Mouse (Mus musculus): ENCODE results near the gene Zfp808. TPM values are rescaled to one million over a fixed set of nuclear protein-coding genes. Genes with fewer than 3 reads are reported as not detected.
"Not testable (repeated sequence)": the region's sequence is repeated elsewhere in the genome, so short reads cannot be mapped to it uniquely, and the experiment has no call there.

The Zfp808 gene
- 0.05 TPM in 2 replicates for polyA plus RNA-seq (2012; rRNA removed)

DNA sequence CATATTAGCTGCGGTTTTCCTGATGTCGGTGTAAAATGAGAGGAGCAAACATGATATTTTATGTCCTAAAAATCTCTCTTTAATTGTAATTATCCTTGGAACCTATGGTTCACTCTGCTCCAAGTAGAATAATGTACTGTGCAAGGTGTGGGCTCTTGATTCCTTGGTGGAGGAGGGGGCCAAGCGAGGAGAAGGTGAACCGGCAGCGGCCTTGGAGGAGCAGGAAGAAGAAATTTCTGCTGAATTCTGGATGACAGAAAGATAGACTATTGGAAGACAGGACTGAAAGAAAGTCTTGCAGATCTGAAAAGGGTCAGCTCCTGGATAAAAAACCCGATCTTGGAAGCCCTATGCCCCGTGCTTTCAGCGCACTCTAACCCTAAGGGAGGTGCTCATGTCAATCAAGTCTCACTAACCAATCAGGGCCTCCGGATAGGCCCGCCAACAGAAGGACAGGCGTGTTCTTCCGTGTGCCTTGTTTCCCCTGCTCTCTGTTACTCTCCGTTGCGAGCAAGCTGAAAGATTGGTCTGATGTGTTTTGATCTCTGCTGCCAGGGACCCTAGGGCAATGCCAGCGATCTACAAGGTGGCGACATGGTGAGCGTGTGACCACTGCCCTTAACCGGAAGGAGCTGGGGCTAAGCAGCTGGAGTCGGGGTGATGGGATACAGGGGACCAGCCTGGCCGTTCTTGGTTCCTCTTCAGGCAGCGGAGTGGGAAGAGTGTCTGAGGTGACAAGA is at the start of gene Zfp808:
Gene Zfp808 (plus strand): TSS at position 455 of the 740 bp plus-strand sequence.
- H3K4me3 ChIP-seq (ENCODE audit: extremely low read depth, insufficient read depth, insufficient read length) = peak within 1 kb of the TSS; percentile 86
- not testable (repeated sequence) for H3K36me3 ChIP-seq (ENCODE audit: control insufficient read depth, insufficient read depth, low read length); H3K27me3 ChIP-seq (ENCODE audit: control insufficient read depth, insufficient read depth, low read length); H3K4me1 ChIP-seq (ENCODE audit: control insufficient read depth, insufficient read depth, insufficient read length)
- WGBS = 6% methylated on average over 21 of the region's 21 CpGs
- peak within 1 kb of the TSS; percentile 66 for H3K27ac ChIP-seq (ENCODE audit: insufficient read depth, low read length)
- peak; percentile 18 to 45 for DNase-seq (ENCODE audit: low read depth in 1 of 2, low spot score in 2 of 2)

DNA sequence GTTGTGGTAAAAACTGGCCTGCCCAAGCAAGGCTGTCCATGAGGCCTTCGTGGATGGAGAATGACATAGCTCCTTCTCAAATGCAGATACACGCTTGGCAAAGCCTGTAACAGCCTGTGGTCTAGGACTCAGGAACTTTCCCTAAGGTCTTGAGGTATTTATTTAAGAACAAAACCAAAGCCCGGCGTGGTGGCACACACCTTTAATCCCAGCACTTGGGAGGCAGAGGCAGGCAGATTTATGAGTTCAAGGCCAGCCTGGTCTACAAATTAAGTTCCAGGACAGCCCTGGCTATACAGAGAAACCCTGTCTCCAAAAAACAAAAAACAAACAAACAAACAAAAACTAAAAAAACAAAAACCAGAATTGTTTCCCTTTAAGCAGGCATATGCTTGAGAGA is 30.9 kb upstream of the Zfp808 start:
- H3K27me3 ChIP-seq (ENCODE audit: control insufficient read depth, insufficient read depth, low read length); H3K27ac ChIP-seq (ENCODE audit: insufficient read depth, low read length); H3K36me3 ChIP-seq (ENCODE audit: control insufficient read depth, insufficient read depth, low read length); H3K4me1 ChIP-seq (ENCODE audit: control insufficient read depth, insufficient read depth, insufficient read length); H3K4me3 ChIP-seq (ENCODE audit: extremely low read depth, insufficient read depth, insufficient read length); DNase-seq (ENCODE audit: low read depth in 1 of 2, low spot score in 2 of 2): not testable (repeated sequence)
- WGBS = 73% methylated on average over 4 of the region's 4 CpGs

DNA sequence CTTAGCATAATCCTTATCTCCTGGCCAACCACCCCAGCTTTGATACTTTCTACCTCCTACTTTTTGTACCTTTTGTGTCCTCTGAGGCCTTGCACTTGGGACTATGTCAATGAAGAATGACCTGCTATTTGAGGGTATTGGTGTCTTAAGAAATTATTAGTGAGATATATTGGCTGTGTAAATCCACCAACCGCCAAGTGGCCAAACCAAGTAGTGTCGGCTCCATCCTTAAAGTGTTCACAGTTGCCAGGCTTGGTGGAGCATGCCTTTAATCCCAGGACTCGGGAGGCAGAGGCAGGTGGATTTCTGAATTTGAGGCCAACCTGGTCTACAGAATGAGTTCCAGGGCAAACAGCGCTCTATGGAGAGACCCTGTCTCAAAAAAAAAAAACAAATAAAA is 30.2 kb upstream of the Zfp808 start:
- WGBS = 83% methylated on average over 4 of the region's 4 CpGs
- not testable (repeated sequence) for H3K36me3 ChIP-seq (ENCODE audit: control insufficient read depth, insufficient read depth, low read length); H3K4me1 ChIP-seq (ENCODE audit: control insufficient read depth, insufficient read depth, insufficient read length); H3K4me3 ChIP-seq (ENCODE audit: extremely low read depth, insufficient read depth, insufficient read length); H3K27ac ChIP-seq (ENCODE audit: insufficient read depth, low read length); H3K27me3 ChIP-seq (ENCODE audit: control insufficient read depth, insufficient read depth, low read length); DNase-seq (ENCODE audit: low read depth in 1 of 2, low spot score in 2 of 2)

DNA sequence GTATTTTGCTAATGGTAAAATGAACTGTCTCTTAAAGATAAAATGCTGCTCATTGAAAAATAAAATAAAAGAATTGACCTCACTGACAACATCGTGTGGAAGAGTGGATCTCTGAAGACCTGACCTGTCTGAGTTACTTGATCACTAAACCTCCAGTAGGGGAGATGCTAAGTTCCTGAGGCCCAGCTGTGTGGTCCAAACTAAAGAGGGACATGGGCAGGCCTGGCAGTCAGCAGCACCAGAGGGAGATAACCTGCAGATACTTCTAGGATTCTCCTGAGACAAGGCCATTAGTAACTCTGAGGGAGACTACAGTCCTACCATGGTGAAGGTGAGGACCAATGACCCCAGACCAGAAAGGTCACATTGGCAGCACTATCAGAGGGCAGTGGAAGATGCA is 27.3 kb upstream of the Zfp808 start:
- WGBS = 77% methylated on average over 1 of the region's 1 CpGs

DNA sequence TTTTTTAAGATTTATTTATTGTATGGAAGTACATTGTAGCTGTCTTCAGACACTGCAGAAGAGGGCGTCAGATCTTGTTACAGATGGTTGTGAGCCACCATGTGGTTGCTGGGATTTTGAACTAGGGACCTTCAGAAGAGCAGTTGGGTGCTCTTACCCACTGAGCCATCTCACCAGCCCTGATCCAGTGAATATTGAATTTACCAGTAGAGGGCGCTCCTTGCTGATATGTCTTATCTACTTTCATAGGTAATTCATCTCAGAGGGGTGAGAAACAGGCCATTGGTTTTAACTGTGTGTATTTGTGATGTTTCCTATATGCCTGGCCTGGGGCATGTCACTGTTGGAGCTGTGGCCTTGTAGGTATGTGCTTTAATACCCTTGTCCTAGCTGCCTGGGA is 13.8 kb upstream of the Zfp808 start:
- H3K4me1 ChIP-seq (ENCODE audit: control insufficient read depth, insufficient read depth, insufficient read length); H3K36me3 ChIP-seq (ENCODE audit: control insufficient read depth, insufficient read depth, low read length); H3K27ac ChIP-seq (ENCODE audit: insufficient read depth, low read length); H3K4me3 ChIP-seq (ENCODE audit: extremely low read depth, insufficient read depth, insufficient read length); DNase-seq (ENCODE audit: low read depth in 1 of 2, low spot score in 2 of 2); H3K27me3 ChIP-seq (ENCODE audit: control insufficient read depth, insufficient read depth, low read length): not testable (repeated sequence)
- 34% methylated on average over 2 of the region's 2 CpGs for WGBS

More for the DNA sequence above, 27.3 kb upstream of the Zfp808 start:
- H3K4me1 ChIP-seq (ENCODE audit: control insufficient read depth, insufficient read depth, insufficient read length); H3K27ac ChIP-seq (ENCODE audit: insufficient read depth, low read length); H3K36me3 ChIP-seq (ENCODE audit: control insufficient read depth, insufficient read depth, low read length); H3K27me3 ChIP-seq (ENCODE audit: control insufficient read depth, insufficient read depth, low read length); H3K4me3 ChIP-seq (ENCODE audit: extremely low read depth, insufficient read depth, insufficient read length); DNase-seq (ENCODE audit: low read depth in 1 of 2, low spot score in 2 of 2): not testable (repeated sequence)

DNA sequence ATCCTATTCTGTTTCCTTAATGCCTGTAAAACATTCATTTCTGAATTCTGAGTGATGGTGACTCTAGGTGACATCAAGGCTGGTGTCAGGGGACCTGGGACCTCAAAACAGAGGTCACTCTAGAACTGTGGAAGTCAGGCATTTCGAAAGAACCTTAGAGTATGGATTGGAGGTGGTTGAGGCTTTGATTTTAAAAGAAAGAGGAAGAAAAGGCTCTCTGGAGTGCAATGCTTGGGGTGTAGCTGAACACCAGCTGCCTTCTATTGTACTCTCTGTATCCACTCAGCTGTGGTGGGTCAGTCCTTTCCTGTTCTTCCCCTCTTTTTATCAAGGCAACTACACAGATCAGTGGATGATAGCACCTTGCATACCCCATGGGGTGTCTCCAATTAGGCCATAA is 8.1 kb upstream of the Zfp808 start:
- H3K4me3 ChIP-seq (ENCODE audit: extremely low read depth, insufficient read depth, insufficient read length); H3K27me3 ChIP-seq (ENCODE audit: control insufficient read depth, insufficient read depth, low read length); H3K4me1 ChIP-seq (ENCODE audit: control insufficient read depth, insufficient read depth, insufficient read length); DNase-seq (ENCODE audit: low read depth in 1 of 2, low spot score in 2 of 2); H3K27ac ChIP-seq (ENCODE audit: insufficient read depth, low read length); H3K36me3 ChIP-seq (ENCODE audit: control insufficient read depth, insufficient read depth, low read length): not testable (repeated sequence)
- WGBS = 67% methylated on average over 1 of the region's 1 CpGs

DNA sequence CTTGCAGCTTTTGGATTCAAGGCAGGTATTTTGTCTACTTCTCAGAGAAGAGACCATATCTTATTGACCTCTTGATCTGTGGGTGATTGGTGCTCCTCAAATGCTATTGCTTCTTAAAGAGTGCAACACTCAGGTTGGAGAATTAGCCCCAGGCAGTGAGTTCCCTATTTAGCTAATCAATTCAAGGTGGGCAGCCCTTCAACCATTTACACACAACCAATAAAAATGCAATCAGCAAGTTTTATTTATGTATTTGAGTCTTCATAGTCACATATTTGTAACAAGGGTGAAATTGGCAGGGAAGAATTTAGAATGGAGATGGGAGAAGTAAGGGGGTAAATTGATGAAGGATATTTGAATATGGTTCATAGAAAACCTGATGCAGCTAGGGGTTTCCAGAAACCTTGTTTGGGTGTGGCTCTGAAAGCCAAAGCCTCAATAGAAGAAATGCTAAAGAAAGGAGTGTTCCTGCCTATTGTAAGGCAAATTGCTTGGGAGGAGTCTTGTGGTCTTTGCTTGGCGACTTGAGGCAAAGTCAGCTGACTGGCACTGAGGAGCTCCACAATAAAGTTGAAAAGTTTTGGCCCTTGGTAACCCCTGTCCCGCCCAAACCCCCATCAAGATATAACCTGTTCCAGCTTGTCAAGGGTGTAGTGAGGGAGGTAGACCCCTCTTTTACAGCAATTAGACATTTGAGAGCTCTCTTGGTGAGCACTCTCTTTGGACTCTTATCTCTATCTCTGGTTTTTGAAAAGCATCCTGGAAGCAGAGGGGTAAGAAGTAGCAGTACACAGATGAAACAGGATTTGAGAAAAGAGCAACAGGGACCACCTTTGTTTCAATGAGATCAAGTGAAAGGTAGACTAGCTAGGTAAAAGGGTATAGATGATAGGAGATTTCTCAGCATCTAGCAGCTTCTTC is 52.4 kb downstream of the Zfp808 start:
- not testable (repeated sequence) for H3K36me3 ChIP-seq (ENCODE audit: control insufficient read depth, insufficient read depth, low read length); H3K27ac ChIP-seq (ENCODE audit: insufficient read depth, low read length); DNase-seq (ENCODE audit: low read depth in 1 of 2, low spot score in 2 of 2); H3K4me1 ChIP-seq (ENCODE audit: control insufficient read depth, insufficient read depth, insufficient read length); H3K4me3 ChIP-seq (ENCODE audit: extremely low read depth, insufficient read depth, insufficient read length); H3K27me3 ChIP-seq (ENCODE audit: control insufficient read depth, insufficient read depth, low read length)
- WGBS = 80% methylated on average over 2 of the region's 2 CpGs

Measured in spleen, adult 2 months (tissue).